Mouse (Mus musculus): Measurements from ENCODE around the gene Tsnaxip1. TPM values are rescaled to one million over a fixed set of nuclear protein-coding genes. Genes with fewer than 3 reads are reported as not detected.
A peak's percentile ranks its signal among the peaks of the same experiment; 100 is the strongest.
"Not testable (repeated sequence)": the region's sequence is repeated elsewhere in the genome, so short reads cannot be mapped to it uniquely, and the experiment has no call there.

Gene Tsnaxip1
- polyA plus RNA-seq, 1 experiment from 2014 or later: 0.05 TPM

- Histone ChIP-seq H3K4me2 (ENCODE audit: low read length) (peak overlapping the region; percentile 80), H3K27ac (peak overlapping the region; percentile 38), H3K9me3 (replicated peaks; ENCODE audit: low read length) (no peaks in the 10 kb centered on the region), H3K9ac (ENCODE audit: low read depth, low read length) (peak overlapping the region; percentile 87), H3K36me3 (ENCODE audit: insufficient read depth, low read length) (peaks cover 10% of the 10 kb centered on the region; the same call in 1 of the 2 replicates), H3K27me3 (ENCODE audit: insufficient read depth, low read length) (no peaks in the 10 kb centered on the region), H3K4me3 (replicated peaks; ENCODE audit: low read depth, low read length) (peak overlapping the region; percentile 89), H3K4me1 (replicated peaks; ENCODE audit: insufficient read depth, low read length) (peaks cover 6% of the 10 kb centered on the region; the same call in 1 of the 2 replicates)
- 3% methylated on average over 4 of the region's 4 CpGs for WGBS
- ATAC-seq (replicated peaks; ENCODE audit: low FRiP score, low read depth) (no peak), DNase-seq (ENCODE audit: low spot score) (no peak)
- TF ChIP-seq CTCF (IDR thresholded peaks at IDR 0.05; ENCODE audit: low read depth): no peak
Measured at GRCm38 (mm10) chr8:105826379-105826778, 1.2 kb upstream of the Tsnaxip1 start.

- H3K27ac ChIP-seq; H3K36me3 ChIP-seq (ENCODE audit: insufficient read depth, low read length); ATAC-seq (replicated peaks; ENCODE audit: low FRiP score, low read depth); H3K4me2 ChIP-seq (ENCODE audit: low read length); H3K9ac ChIP-seq (ENCODE audit: low read depth, low read length); H3K27me3 ChIP-seq (ENCODE audit: insufficient read depth, low read length); H3K4me1 ChIP-seq (replicated peaks; ENCODE audit: insufficient read depth, low read length); H3K9me3 ChIP-seq (replicated peaks; ENCODE audit: low read length); H3K4me3 ChIP-seq (replicated peaks; ENCODE audit: low read depth, low read length); DNase-seq (ENCODE audit: low spot score): not testable (repeated sequence)
- WGBS: 75% methylated on average over 2 of the region's 2 CpGs
Measured at GRCm38 (mm10) chr8:105833740-105834139, 6.2 kb downstream of the Tsnaxip1 start.

- DNase-seq (ENCODE audit: low spot score): peak; percentile 45
- Histone ChIP-seq H3K9ac (ENCODE audit: low read depth, low read length) (no peak overlapping the region), H3K27me3 (ENCODE audit: insufficient read depth, low read length) (no peaks in the 10 kb centered on the region), H3K9me3 (replicated peaks; ENCODE audit: low read length) (no peaks in the 10 kb centered on the region), H3K4me3 (replicated peaks; ENCODE audit: low read depth, low read length) (no peak overlapping the region), H3K36me3 (ENCODE audit: insufficient read depth, low read length) (no peaks in the 10 kb centered on the region), H3K27ac (no peak overlapping the region), H3K4me1 (replicated peaks; ENCODE audit: insufficient read depth, low read length) (no peaks in the 10 kb centered on the region), H3K4me2 (ENCODE audit: low read length) (no peak overlapping the region)
- TF ChIP-seq CTCF (IDR thresholded peaks at IDR 0.05; ENCODE audit: low read depth): peak; percentile 73
- ATAC-seq (replicated peaks; ENCODE audit: low FRiP score, low read depth): no peak
- WGBS: 29% methylated on average over 11 of the region's 11 CpGs
Measured at GRCm38 (mm10) chr8:105835318-105835717, 7.8 kb downstream of the Tsnaxip1 start.

- Histone ChIP-seq H3K36me3 (ENCODE audit: insufficient read depth, low read length) (no peaks in the 10 kb centered on the region), H3K27ac (no peak overlapping the region), H3K9ac (ENCODE audit: low read depth, low read length) (no peak overlapping the region), H3K4me1 (replicated peaks; ENCODE audit: insufficient read depth, low read length) (no peaks in the 10 kb centered on the region), H3K4me2 (ENCODE audit: low read length) (no peak overlapping the region), H3K27me3 (ENCODE audit: insufficient read depth, low read length) (no peaks in the 10 kb centered on the region), H3K4me3 (replicated peaks; ENCODE audit: low read depth, low read length) (no peak overlapping the region), H3K9me3 (replicated peaks; ENCODE audit: low read length) (no peaks in the 10 kb centered on the region)
- DNase-seq (ENCODE audit: low spot score): no peak
- ATAC-seq (replicated peaks; ENCODE audit: low FRiP score, low read depth): no peak
- TF ChIP-seq CTCF (IDR thresholded peaks at IDR 0.05; ENCODE audit: low read depth): no peak
- WGBS: 85% methylated on average over 6 of the region's 6 CpGs
Measured at GRCm38 (mm10) chr8:105836991-105837390, 9.5 kb downstream of the Tsnaxip1 start.

- no peak overlapping the region for H3K9ac ChIP-seq (ENCODE audit: low read depth, low read length)
- no peaks in the 10 kb centered on the region for H3K9me3 ChIP-seq (replicated peaks; ENCODE audit: low read length)
- H3K36me3 ChIP-seq (ENCODE audit: insufficient read depth, low read length): peaks cover 9% of the 10 kb centered on the region; the same call in 1 of the 2 replicates
- H3K27ac ChIP-seq: no peak overlapping the region
- no peak overlapping the region for H3K4me2 ChIP-seq (ENCODE audit: low read length)
- no peaks in the 10 kb centered on the region for H3K27me3 ChIP-seq (ENCODE audit: insufficient read depth, low read length)
- no peak overlapping the region for H3K4me3 ChIP-seq (replicated peaks; ENCODE audit: low read depth, low read length)
- ATAC-seq (replicated peaks; ENCODE audit: low FRiP score, low read depth) (no peak), DNase-seq (ENCODE audit: low spot score) (no peak)
- TF ChIP-seq CTCF (IDR thresholded peaks at IDR 0.05; ENCODE audit: low read depth): no peak
- no peaks in the 10 kb centered on the region for H3K4me1 ChIP-seq (replicated peaks; ENCODE audit: insufficient read depth, low read length)
- 89% methylated on average over 5 of the region's 5 CpGs for WGBS
Measured at GRCm38 (mm10) chr8:105839209-105839608, 11.7 kb downstream of the Tsnaxip1 start.

DNA sequence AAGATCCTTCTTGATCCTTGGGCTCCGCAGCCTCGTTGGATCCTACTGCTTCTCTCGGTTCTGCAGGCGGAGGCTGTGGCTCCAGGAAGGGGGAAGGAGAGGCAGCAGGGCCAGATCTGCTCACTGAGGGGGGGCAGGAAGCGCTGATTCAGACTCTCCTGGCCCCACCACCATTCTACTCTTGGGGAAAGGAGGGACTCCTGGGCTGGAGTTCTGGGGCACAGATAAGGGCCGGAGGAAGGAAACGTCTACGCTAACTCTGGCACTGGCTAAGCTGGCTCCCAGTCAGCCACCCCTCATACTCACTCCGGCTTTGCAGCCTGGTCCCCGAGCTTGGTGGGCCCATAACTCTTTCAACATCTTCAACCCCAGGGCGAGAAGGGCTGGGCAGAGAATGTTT lies 19.1 kb downstream of the Tsnaxip1 start:
- Histone ChIP-seq H3K4me2 (ENCODE audit: low read length) (no peak overlapping the region), H3K9ac (ENCODE audit: low read depth, low read length) (no peak overlapping the region), H3K27me3 (ENCODE audit: insufficient read depth, low read length) (no peaks in the 10 kb centered on the region), H3K4me3 (replicated peaks; ENCODE audit: low read depth, low read length) (no peak overlapping the region), H3K9me3 (replicated peaks; ENCODE audit: low read length) (no peaks in the 10 kb centered on the region), H3K27ac (no peak overlapping the region), H3K36me3 (ENCODE audit: insufficient read depth, low read length) (peaks cover 60% of the 10 kb centered on the region), H3K4me1 (replicated peaks; ENCODE audit: insufficient read depth, low read length) (peaks cover 4% of the 10 kb centered on the region; the same call in 1 of the 2 replicates)
- 94% methylated on average over 11 of the region's 11 CpGs for WGBS
- TF ChIP-seq CTCF (IDR thresholded peaks at IDR 0.05; ENCODE audit: low read depth): no peak
- DNase-seq (ENCODE audit: low spot score): no peak
- no peak for ATAC-seq (replicated peaks; ENCODE audit: low FRiP score, low read depth)

DNA sequence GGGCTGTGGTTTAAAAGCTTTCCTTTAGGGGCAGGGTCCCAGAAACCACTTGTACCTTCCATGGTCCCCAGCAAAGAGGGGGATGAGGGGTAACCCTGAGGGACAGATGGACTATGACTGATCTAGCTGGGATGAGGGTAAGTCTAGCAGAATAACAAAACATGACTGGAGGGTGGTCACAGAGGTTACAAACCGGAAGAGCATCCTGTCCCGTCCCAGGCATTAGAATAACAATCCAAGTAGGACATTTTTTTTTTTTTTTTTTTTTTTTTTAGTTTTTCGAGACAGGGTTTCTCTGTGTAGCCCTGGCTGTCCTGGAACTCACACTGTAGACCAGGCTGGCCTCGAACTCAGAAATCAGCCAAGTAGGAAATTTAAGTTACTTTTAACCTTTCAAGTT lies 22.5 kb downstream of the Tsnaxip1 start:
- Histone ChIP-seq H3K4me3 (replicated peaks; ENCODE audit: low read depth, low read length) (no peak overlapping the region), H3K9me3 (replicated peaks; ENCODE audit: low read length) (no peaks in the 10 kb centered on the region), H3K36me3 (ENCODE audit: insufficient read depth, low read length) (peaks cover 42% of the 10 kb centered on the region), H3K27ac (no peak overlapping the region), H3K4me2 (ENCODE audit: low read length) (no peak overlapping the region), H3K27me3 (ENCODE audit: insufficient read depth, low read length) (no peaks in the 10 kb centered on the region), H3K4me1 (replicated peaks; ENCODE audit: insufficient read depth, low read length) (peaks cover 4% of the 10 kb centered on the region; the same call in 1 of the 2 replicates), H3K9ac (ENCODE audit: low read depth, low read length) (no peak overlapping the region)
- no peak for ATAC-seq (replicated peaks; ENCODE audit: low FRiP score, low read depth)
- no peak for TF ChIP-seq CTCF (IDR thresholded peaks at IDR 0.05; ENCODE audit: low read depth)
- DNase-seq (ENCODE audit: low spot score): no peak
- 73% methylated on average over 4 of the region's 4 CpGs for WGBS

Data from kidney, postnatal 0 days (tissue).